Mouse (Mus musculus) liver, postnatal 0 days (tissue): ENCODE measurements around the gene Mier2.

ENCODE experiments used
- CTCF ChIP-seq: sonication (generic); IDR thresholded peaks from 2 replicates; pipeline ENCODE4 v1.5.1; 2016; ENCODE audit warnings: antibody characterized with exemption, low read depth
- EP300 ChIP-seq: IDR thresholded peaks from 2 replicates; pipeline ENCODE4 v1.6.1; 2016; ENCODE audit warnings: antibody characterized with exemption, low read depth, mild to moderate bottlenecking

DNA sequence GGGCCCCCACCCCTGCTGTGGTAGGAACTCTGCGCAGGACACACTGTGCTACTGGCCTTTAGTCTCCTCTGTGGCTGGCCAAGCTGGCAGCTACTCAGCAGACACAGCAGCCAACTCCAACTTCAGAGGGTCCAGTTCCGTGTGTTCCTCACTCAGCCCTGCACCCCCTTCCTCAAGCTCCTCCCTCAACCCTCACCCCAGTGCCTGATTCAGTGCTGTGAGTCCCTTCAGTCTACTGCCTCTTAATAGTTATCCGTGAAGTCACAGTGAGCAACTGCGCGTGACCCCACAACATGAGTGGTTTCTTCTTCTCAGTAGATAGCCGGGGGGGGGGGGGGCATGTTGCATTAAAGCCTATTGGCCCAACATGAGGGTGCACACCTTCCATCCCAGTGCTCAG, 18.6 kb upstream of the Mier2 start:
- TF ChIP-seq EP300 = no peak
- TF ChIP-seq CTCF = no peak
